Mouse (Mus musculus) liver, adult 2 months (tissue): ENCODE measurements at regions not wholly inside any gene's neighbourhood (a gene's known extent, or its start where the extent isn't known, plus 50 kb on each side); places are given as distances from the start of the nearest gene placed in this dataset.

Source experiments
- CTCF ChIP-seq: fragments of 200-500 bp; IDR thresholded peaks from 2 replicates; pipeline ENCODE4 v1.5.1; 2011; ENCODE audit warnings: low read depth, low read length, control low read depth
- POLR2A ChIP-seq: fragments of 200-500 bp; IDR thresholded peaks from 2 replicates; pipeline ENCODE4 v1.6.1; 2011; ENCODE audit warnings: low read length, control low read depth; ENCODE audit not compliant: insufficient read depth; ENCODE audit errors: extremely low read depth

- TF ChIP-seq CTCF (no peak), POLR2A (no peak)
Measured at GRCm38 (mm10) chr5:133400826-133401225, 698.7 kb upstream of the Castor2 start.
